Mouse (Mus musculus) intestine, postnatal 0 days (tissue): Measurements from ENCODE around the gene Arhgap45. TPM values are rescaled to one million over a fixed set of nuclear protein-coding genes. Genes with fewer than 3 reads are reported as not detected.
"Not testable (repeated sequence)": the region's sequence is repeated elsewhere in the genome, so short reads cannot be mapped to it uniquely, and the experiment has no call there.

Experiments
- ATAC-seq: fragments of 200-750 bp; cut with Nextera tagmentation; 2 replicates; pipeline ENCODE4 v1.8.0; 2017; ENCODE audit warnings: mild to moderate bottlenecking, moderate TSS enrichment, moderate library complexity
- H3K27ac ChIP-seq: fragments of 300-500 bp; sonication (generic); 2 replicates; pipeline ENCODE4 v1.5.1; 2014; ENCODE audit warnings: mild to moderate bottlenecking, low read depth, low read length, moderate library complexity
- H3K27me3 ChIP-seq: fragments of 300-500 bp; sonication (generic); replicated peaks from 2 replicates; pipeline ENCODE4 v1.6.1; 2014; ENCODE audit warnings: low read length, mixed read lengths; ENCODE audit not compliant: control insufficient read depth, insufficient read depth
- H3K36me3 ChIP-seq: fragments of 300-500 bp; sonication (generic); 2 replicates; pipeline ENCODE4 v1.6.1; 2014; ENCODE audit warnings: mild to moderate bottlenecking, moderate library complexity; ENCODE audit not compliant: control insufficient read depth, insufficient read depth
- H3K4me1 ChIP-seq: fragments of 300-500 bp; sonication (generic); replicated peaks from 2 replicates; pipeline ENCODE4 v1.6.1; 2014; ENCODE audit warnings: antibody characterized with exemption, low read length, mixed read lengths; ENCODE audit not compliant: control insufficient read depth, insufficient read depth
- H3K4me2 ChIP-seq: fragments of 300-500 bp; sonication (generic); replicated peaks from 2 replicates; pipeline ENCODE4 v1.6.1; 2014; ENCODE audit warnings: low read depth, mild to moderate bottlenecking, moderate library complexity
- H3K4me3 ChIP-seq: fragments of 300-500 bp; sonication (generic); 2 replicates; pipeline ENCODE4 v1.5.1; 2014; ENCODE audit warnings: low read depth, low read length
- H3K9ac ChIP-seq: fragments of 300-500 bp; sonication (generic); 2 replicates; pipeline ENCODE4 v1.6.1; 2014; ENCODE audit warnings: mild to moderate bottlenecking, low read depth, low read length
- H3K9me3 ChIP-seq: fragments of 300-500 bp; sonication (generic); 2 replicates; pipeline ENCODE4 v1.6.1; 2016; ENCODE audit warnings: mixed run types; ENCODE audit not compliant: control insufficient read depth
- CTCF ChIP-seq: sonication (generic); IDR thresholded peaks from 2 replicates; pipeline ENCODE4 v1.5.1; 2016; ENCODE audit warnings: low read depth, mild to moderate bottlenecking, control low read depth, antibody characterized with exemption, moderate library complexity
- WGBS: fragments of 180-500 bp; shearing (Covaris S2); extraction: QIAGEN DNeasy Blood & Tissue Kit; methylation state at CpG from one replicate; pipeline ENCODE4 v1.1.7; 2014; 5-methylcytosine and 5-hydroxymethylcytosine counted together
- polyA plus RNA-seq: library from polyadenylated mRNA; unstranded; fragments of >200 nt; fragmentation: Nextera tagmentation; extraction: Ambion mirVana; gene quantifications from 2 replicates; pipeline ENCODE4 v1.2.1, GENCODE M21; 2015

Arhgap45 gene
- polyA plus RNA-seq, 1 experiment from 2014 or later: 1.2 TPM

- 0% methylated on average over 40 of the region's 40 CpGs for WGBS
- ATAC-seq: peak; percentile 96
- Histone ChIP-seq H3K4me2 (peak within 1 kb of the TSS; percentile 74), H3K4me1 (peaks cover 3% of the 10 kb centered on the region), H3K36me3 (peaks cover 32% of the 10 kb centered on the region), H3K27ac (peak within 1 kb of the TSS; percentile 54), H3K9ac (peak within 1 kb of the TSS; percentile 69), H3K9me3 (no peaks in the 10 kb centered on the region), H3K4me3 (peak within 1 kb of the TSS; percentile 67), H3K27me3 (no peaks in the 10 kb centered on the region)
- TF ChIP-seq CTCF: peak; percentile 34; the same call in 1 of the 2 replicates
These were observed 23.1 kb downstream of the Arhgap45 start, which contains the start of gene Polr2e for GRCm38 (mm10) chr10:80039559-80039979. Gene Polr2e, minus strand, starts transcription at chr10:80039795.

- not testable (repeated sequence) for H3K4me1 ChIP-seq, H3K9ac ChIP-seq, H3K4me2 ChIP-seq, H3K27me3 ChIP-seq, H3K27ac ChIP-seq, H3K4me3 ChIP-seq, ATAC-seq, H3K9me3 ChIP-seq
- peaks cover 17% of the 10 kb centered on the region for H3K36me3 ChIP-seq
- WGBS: 87% methylated on average over 8 of the region's 8 CpGs
These were observed 25.1 kb downstream of the Arhgap45 start for GRCm38 (mm10) chr10:80041409-80042060.

GRCm38 (mm10) chr10:80044087-80044486, 27.6 kb downstream of the Arhgap45 start:
- Histone ChIP-seq H3K9me3 (no peaks in the 10 kb centered on the region), H3K4me3 (no peak overlapping the region), H3K27me3 (no peaks in the 10 kb centered on the region), H3K4me2 (no peak overlapping the region), H3K4me1 (peaks cover 3% of the 10 kb centered on the region; the same call in 1 of the 2 replicates), H3K9ac (no peak overlapping the region), H3K27ac (no peak overlapping the region), H3K36me3 (no peaks in the 10 kb centered on the region)
- ATAC-seq: no peak
- TF ChIP-seq CTCF: no peak
- WGBS: 77% methylated on average over 4 of the region's 4 CpGs

- ATAC-seq, H3K27me3 ChIP-seq: not testable (repeated sequence)
- 94% methylated on average over 2 of the region's 4 CpGs for WGBS
These were observed 28.9 kb downstream of the Arhgap45 start for GRCm38 (mm10) chr10:80045364-80045763.

GRCm38 (mm10) chr10:80045766-80046165, 29.3 kb downstream of the Arhgap45 start:
- no peaks in the 10 kb centered on the region for H3K27me3 ChIP-seq
- WGBS: 86% methylated on average over 5 of the region's 5 CpGs
- ATAC-seq: no peak
- H3K9me3 ChIP-seq: no peaks in the 10 kb centered on the region
- no peak for TF ChIP-seq CTCF
- H3K4me1 ChIP-seq: peaks cover 2% of the 10 kb centered on the region; the same call in 1 of the 2 replicates
- no peak overlapping the region for H3K4me2 ChIP-seq
- no peak overlapping the region for H3K27ac ChIP-seq
- no peak overlapping the region for H3K9ac ChIP-seq
- no peaks in the 10 kb centered on the region for H3K36me3 ChIP-seq
- H3K4me3 ChIP-seq: no peak overlapping the region

More at GRCm38 (mm10) chr10:80045364-80045763, 28.9 kb downstream of the Arhgap45 start:
- not testable (repeated sequence) for H3K36me3 ChIP-seq, H3K9me3 ChIP-seq, H3K27ac ChIP-seq, H3K9ac ChIP-seq, H3K4me1 ChIP-seq, H3K4me3 ChIP-seq, H3K4me2 ChIP-seq

GRCm38 (mm10) chr10:80047041-80047565, 30.6 kb downstream of the Arhgap45 start, which contains the start of gene Gpx4:
Gene Gpx4, plus strand, starts transcription at chr10:80047166.
- Histone ChIP-seq H3K4me3 (no peak within 1 kb of the TSS), H3K27me3 (no peaks in the 10 kb centered on the region), H3K4me2 (no peak within 1 kb of the TSS), H3K27ac (0 out of 2 replicates have a peak within 1 kb of the TSS, but pooled peaks have one; percentile 15), H3K9me3 (no peaks in the 10 kb centered on the region), H3K9ac (no peak within 1 kb of the TSS), H3K36me3 (no peaks in the 10 kb centered on the region), H3K4me1 (peaks cover 2% of the 10 kb centered on the region; the same call in 1 of the 2 replicates)
- TF ChIP-seq CTCF: no peak
- WGBS: 74% methylated on average over 9 of the region's 9 CpGs
- ATAC-seq: no peak
